Mouse (Mus musculus) lung, embryonic 14.5 days (tissue): ENCODE results near the gene Nmt1. TPM values are rescaled to one million over a fixed set of nuclear protein-coding genes. Genes with fewer than 3 reads are reported as not detected.

ENCODE experiments used
- ATAC-seq: fragments of 200-750 bp; cut with Nextera tagmentation; 2 replicates; pipeline ENCODE4 v1.8.0; 2017; ENCODE audit warnings: mild to moderate bottlenecking, moderate TSS enrichment, moderate library complexity; ENCODE audit not compliant: insufficient read depth
- DNase-seq: peaks from one replicate; pipeline ENCODE4 v3.0.0-alpha.2; 2015
- H3K27ac ChIP-seq: fragments of 300-500 bp; sonication (generic); 2 replicates; pipeline ENCODE4 v1.5.1; 2014; ENCODE audit warnings: low read depth, mild to moderate bottlenecking, moderate library complexity
- H3K27me3 ChIP-seq: fragments of 300-500 bp; sonication (generic); 2 replicates; pipeline ENCODE4 v1.6.1; 2014; ENCODE audit warnings: low read length, control low read depth; ENCODE audit not compliant: insufficient read depth
- H3K36me3 ChIP-seq: fragments of 300-500 bp; sonication (generic); 2 replicates; pipeline ENCODE4 v1.6.1; 2014; ENCODE audit warnings: control low read depth; ENCODE audit not compliant: insufficient read depth
- H3K4me1 ChIP-seq: fragments of 300-500 bp; sonication (generic); 2 replicates; pipeline ENCODE4 v1.6.1; 2014; ENCODE audit warnings: antibody characterized with exemption, control low read depth; ENCODE audit not compliant: insufficient read depth
- H3K4me2 ChIP-seq: fragments of 300-500 bp; sonication (generic); 2 replicates; pipeline ENCODE4 v1.6.1; 2014; ENCODE audit warnings: mild to moderate bottlenecking
- H3K4me3 ChIP-seq: fragments of 300-500 bp; sonication (generic); 2 replicates; pipeline ENCODE4 v1.5.1; 2014; ENCODE audit warnings: low read depth, low read length
- H3K9ac ChIP-seq: fragments of 300-500 bp; sonication (generic); 2 replicates; pipeline ENCODE4 v1.6.1; 2014
- H3K9me3 ChIP-seq: fragments of 300-500 bp; sonication (generic); 2 replicates; pipeline ENCODE4 v1.6.1; 2016; ENCODE audit warnings: low read depth, low read length, control low read depth
- CTCF ChIP-seq: IDR thresholded peaks from 2 replicates; pipeline ENCODE4 v1.5.1; 2016; ENCODE audit warnings: antibody characterized with exemption, low read depth
- WGBS: fragments of 180-500 bp; shearing (Covaris S2); extraction: QIAGEN DNeasy Blood & Tissue Kit; methylation state at CpG from one replicate; pipeline ENCODE4 v1.1.7; 2014; 5-methylcytosine and 5-hydroxymethylcytosine counted together
- polyA plus RNA-seq: library from polyadenylated mRNA; unstranded; fragments of >200 nt; fragmentation: Nextera tagmentation; extraction: Ambion mirVana; gene quantifications from 2 replicates; pipeline ENCODE4 v1.2.1, GENCODE M21; 2014

The Nmt1 gene
- polyA plus RNA-seq, 1 experiment from 2014 or later: 64.4 TPM

DNA sequence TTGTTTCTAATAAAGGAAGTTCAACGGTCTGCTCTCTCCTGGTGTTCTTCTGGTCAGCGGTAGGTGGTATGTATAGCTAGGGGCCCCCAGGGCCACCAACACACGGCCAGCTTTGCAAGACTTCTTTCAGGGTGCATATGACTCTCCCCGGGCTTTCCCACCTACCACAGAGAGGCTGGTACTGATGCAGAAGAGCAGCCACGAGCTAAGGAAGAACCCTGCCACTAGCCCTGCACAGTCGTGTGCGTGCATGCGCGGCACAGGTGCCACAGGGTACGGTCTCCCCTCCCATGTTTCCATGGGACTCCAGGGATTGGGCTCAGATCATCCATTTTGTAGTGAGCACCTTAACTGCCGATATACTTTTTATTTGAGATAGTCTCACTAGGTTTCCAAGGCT, 40.9 kb downstream of the Nmt1 start:
- no peak for TF ChIP-seq CTCF
- no peak overlapping the region for H3K27ac ChIP-seq
- H3K9me3 ChIP-seq: no peaks in the 10 kb centered on the region
- H3K4me1 ChIP-seq: no peaks in the 10 kb centered on the region
- WGBS: 93% methylated on average over 11 of the region's 11 CpGs
- ATAC-seq (no peak), DNase-seq (no peak)
- no peak overlapping the region for H3K9ac ChIP-seq
- no peaks in the 10 kb centered on the region for H3K27me3 ChIP-seq
- no peak overlapping the region for H3K4me2 ChIP-seq
- peaks cover 65% of the 10 kb centered on the region for H3K36me3 ChIP-seq
- no peak overlapping the region for H3K4me3 ChIP-seq

DNA sequence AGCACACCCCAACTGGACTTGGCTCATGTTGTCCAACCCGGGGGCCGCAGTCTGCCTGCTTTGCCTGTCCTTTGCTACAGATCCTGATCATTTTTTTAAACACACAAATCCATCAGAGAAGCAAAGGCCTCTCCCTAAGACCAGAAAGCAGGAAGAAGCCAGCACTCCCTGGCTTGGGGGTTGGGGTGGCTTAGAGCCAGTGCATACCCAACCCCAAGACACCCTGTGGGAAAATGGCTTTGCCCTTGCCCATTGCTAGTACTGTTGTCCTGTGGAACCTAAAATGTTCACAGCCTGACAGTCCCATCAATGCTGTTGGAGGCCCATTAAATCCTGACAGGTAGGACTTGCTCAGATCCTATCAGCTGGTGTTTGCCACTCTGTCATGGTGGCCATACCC, 41.7 kb downstream of the Nmt1 start:
- no peak overlapping the region for H3K9ac ChIP-seq
- no peak for DNase-seq
- H3K27me3 ChIP-seq: no peaks in the 10 kb centered on the region
- no peak overlapping the region for H3K4me3 ChIP-seq
- no peak overlapping the region for H3K4me2 ChIP-seq
- no peak overlapping the region for H3K27ac ChIP-seq
- no peak for ATAC-seq
- WGBS: 94% methylated on average over 2 of the region's 2 CpGs
- TF ChIP-seq CTCF: no peak
- peaks cover 56% of the 10 kb centered on the region for H3K36me3 ChIP-seq
- 0 out of 2 replicates have a peak, but pooled peaks cover 4% of the 10 kb centered on the region for H3K4me1 ChIP-seq
- H3K9me3 ChIP-seq: no peaks in the 10 kb centered on the region

DNA sequence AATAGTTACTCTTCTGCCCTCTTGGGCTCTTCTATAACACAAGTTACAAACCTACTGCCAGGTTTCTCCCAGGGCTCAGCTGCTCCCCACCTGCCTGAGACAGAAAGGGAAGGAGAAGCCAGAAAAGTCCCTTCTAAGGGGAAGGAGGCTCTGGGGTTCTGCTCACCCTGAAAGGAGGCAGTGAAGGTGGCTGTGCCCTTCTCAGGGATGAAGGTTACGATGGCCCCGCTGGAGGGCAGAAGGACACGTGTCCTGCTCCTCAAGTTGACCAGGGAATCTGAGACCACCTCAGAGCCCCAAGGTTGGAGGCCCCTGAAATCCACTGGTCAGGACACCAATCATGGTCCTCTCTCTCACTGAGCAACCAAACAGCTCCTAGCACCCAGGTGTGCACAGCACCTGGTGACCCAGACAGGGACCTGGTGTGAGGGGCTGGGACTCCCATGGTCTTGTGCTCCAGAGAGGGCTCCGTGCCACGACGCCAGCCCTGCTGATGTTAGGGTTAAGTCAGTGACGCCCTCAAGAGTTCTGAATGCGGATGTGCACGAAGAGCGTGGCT, 42.4 kb downstream of the Nmt1 start:
- 92% methylated on average over 10 of the region's 10 CpGs for WGBS
- ATAC-seq (no peak), DNase-seq (no peak)
- H3K27ac ChIP-seq: no peak overlapping the region
- peaks cover 51% of the 10 kb centered on the region for H3K36me3 ChIP-seq
- no peaks in the 10 kb centered on the region for H3K27me3 ChIP-seq
- H3K4me3 ChIP-seq: no peak overlapping the region
- H3K4me2 ChIP-seq: no peak overlapping the region
- H3K9ac ChIP-seq: no peak overlapping the region
- no peak for TF ChIP-seq CTCF
- H3K9me3 ChIP-seq: no peaks in the 10 kb centered on the region
- H3K4me1 ChIP-seq: 0 out of 2 replicates have a peak, but pooled peaks cover 4% of the 10 kb centered on the region

DNA sequence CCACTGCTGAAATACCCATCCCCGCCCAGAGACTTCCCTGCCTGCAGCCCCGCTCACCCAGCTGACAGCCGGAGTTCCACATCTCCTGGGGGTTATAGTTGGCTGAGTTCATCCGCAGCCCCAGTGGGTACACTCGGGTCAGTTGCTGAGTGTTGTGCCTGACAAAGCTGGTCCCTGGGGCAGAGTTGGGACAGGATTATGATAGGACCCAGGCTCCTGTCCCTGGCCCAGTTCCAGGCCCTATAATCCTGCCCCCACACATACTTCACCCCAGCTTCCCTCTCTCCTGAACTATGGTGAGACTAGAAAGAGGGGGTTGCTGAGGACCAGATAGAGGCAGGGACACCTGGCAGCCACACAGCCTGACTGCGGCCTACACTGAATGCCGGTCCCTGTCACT, 45.7 kb downstream of the Nmt1 start:
- no peak overlapping the region for H3K4me2 ChIP-seq
- 77% methylated on average over 7 of the region's 7 CpGs for WGBS
- no peaks in the 10 kb centered on the region for H3K9me3 ChIP-seq
- H3K27ac ChIP-seq: no peak overlapping the region
- H3K4me3 ChIP-seq: no peak overlapping the region
- H3K36me3 ChIP-seq: peaks cover 19% of the 10 kb centered on the region
- no peak for TF ChIP-seq CTCF
- no peaks in the 10 kb centered on the region for H3K27me3 ChIP-seq
- ATAC-seq (no peak), DNase-seq (no peak)
- H3K4me1 ChIP-seq: 0 out of 2 replicates have a peak, but pooled peaks cover 4% of the 10 kb centered on the region
- no peak overlapping the region for H3K9ac ChIP-seq

DNA sequence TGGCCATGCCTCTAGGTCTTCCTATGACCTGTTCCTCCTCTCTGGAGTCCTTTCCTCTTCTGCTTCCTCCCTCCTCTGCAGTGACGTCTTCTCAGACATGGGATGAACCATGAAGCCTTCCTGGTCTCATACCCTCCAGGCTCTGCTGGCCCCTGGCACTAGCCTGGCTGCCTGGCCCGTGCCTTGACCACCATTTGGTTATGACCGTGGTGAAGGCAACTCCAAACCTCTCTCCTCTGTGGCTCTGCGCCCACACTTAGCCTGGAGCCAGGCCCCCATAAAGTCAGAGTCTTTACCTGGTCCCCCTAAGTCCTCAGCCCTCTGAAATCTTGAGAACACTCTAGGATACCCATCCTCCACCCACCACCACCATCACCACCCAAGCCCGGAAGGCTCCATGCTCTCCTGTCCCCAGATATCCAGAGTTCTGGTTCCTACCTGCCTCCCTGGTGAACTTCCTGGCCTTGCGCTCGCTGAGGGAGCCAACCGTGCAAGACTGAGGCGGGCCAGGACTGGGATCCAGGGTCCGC, 46.2 kb downstream of the Nmt1 start:
- no peak overlapping the region for H3K9ac ChIP-seq
- no peak overlapping the region for H3K27ac ChIP-seq
- 53% methylated on average over 10 of the region's 10 CpGs for WGBS
- 0 out of 2 replicates have a peak, but pooled peaks cover 4% of the 10 kb centered on the region for H3K4me1 ChIP-seq
- TF ChIP-seq CTCF: no peak
- H3K9me3 ChIP-seq: no peaks in the 10 kb centered on the region
- DNase-seq (no peak), ATAC-seq (no peak)
- H3K4me2 ChIP-seq: peak overlapping the region; percentile 25
- no peaks in the 10 kb centered on the region for H3K27me3 ChIP-seq
- no peak overlapping the region for H3K4me3 ChIP-seq
- H3K36me3 ChIP-seq: peaks cover 14% of the 10 kb centered on the region

DNA sequence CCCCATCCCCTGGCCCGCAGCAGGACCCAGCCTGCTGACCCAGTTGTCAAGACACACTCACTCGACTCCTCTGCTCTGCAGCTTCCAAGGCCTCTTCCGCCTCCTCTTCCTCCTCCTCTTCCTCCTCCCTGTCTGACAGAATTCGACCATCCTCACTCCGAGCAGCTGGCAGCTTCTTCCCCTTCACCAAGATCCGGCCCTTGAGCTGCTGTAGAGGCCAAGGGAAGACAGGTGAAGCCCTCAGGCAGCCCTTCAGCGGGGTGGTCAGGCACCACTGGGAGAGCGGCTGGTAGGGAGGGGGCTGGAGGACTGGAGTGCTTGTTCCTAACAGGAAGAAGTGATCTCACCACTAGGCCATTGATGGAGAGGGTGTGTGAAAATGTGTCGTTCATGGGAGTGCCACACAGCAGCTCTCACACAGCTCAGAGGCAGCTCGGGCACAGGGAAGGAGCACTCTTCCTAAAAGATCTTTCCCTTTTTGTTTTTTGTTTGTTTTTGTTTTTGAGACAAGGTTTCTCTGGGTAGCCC, 46.9 kb downstream of the Nmt1 start:
- Histone ChIP-seq H3K4me2 (peak overlapping the region; percentile 25), H3K4me3 (no peak overlapping the region), H3K4me1 (0 out of 2 replicates have a peak, but pooled peaks cover 4% of the 10 kb centered on the region), H3K36me3 (peaks cover 7% of the 10 kb centered on the region; the same call in 1 of the 2 replicates), H3K9ac (no peak overlapping the region), H3K9me3 (no peaks in the 10 kb centered on the region), H3K27me3 (no peaks in the 10 kb centered on the region), H3K27ac (no peak overlapping the region)
- TF ChIP-seq CTCF: no peak
- DNase-seq (peak; percentile 47), ATAC-seq (no peak)
- 5% methylated on average over 10 of the region's 10 CpGs for WGBS

DNA sequence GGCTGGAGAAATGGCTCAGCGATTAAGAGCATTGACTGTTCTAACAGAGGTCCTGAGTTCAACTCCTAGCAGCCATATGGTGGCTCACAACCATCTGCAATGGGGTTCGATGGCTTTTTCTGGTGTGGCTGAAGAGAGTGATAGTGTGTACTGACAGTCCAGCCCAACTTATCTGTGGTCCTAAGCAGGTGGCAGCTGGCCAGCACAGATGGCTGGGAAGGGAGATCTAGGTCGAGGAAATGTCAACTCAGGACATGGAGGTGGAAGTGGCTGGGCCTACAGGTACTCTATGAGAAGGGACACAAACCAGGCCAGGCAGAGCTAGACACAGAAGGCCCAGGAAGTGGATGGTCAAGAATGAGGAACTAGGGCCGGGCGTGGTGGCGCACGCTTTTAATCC, 48.0 kb downstream of the Nmt1 start:
- peaks cover 11% of the 10 kb centered on the region; the same call in 1 of the 2 replicates for H3K27me3 ChIP-seq

More for the DNA sequence above, 48.0 kb downstream of the Nmt1 start:
- no peak overlapping the region for H3K4me3 ChIP-seq
- TF ChIP-seq CTCF: no peak
- H3K4me1 ChIP-seq: peaks cover 12% of the 10 kb centered on the region
- no peak for DNase-seq
- ATAC-seq: no peak
- peaks cover under 1% of the 10 kb centered on the region; the same call in 1 of the 2 replicates for H3K36me3 ChIP-seq
- H3K4me2 ChIP-seq: no peak overlapping the region
- no peaks in the 10 kb centered on the region for H3K9me3 ChIP-seq
- WGBS: 86% methylated on average over 7 of the region's 7 CpGs
- H3K27ac ChIP-seq: no peak overlapping the region
- no peak overlapping the region for H3K9ac ChIP-seq
